Mouse (Mus musculus) E14TG2a.4 (cell line): ENCODE measurements around the gene Stk40.

Source experiments
- CTCF ChIP-seq: conservative IDR thresholded peaks from 2 replicates; pipeline ENCODE4 v1.5.1; 2014; ENCODE audit warnings: low read length
- NANOG ChIP-seq: IDR thresholded peaks from 2 replicates; pipeline ENCODE4 v1.6.1; 2014; ENCODE audit warnings: borderline replicate concordance, low read length, mixed read lengths
- POU5F1 ChIP-seq: IDR thresholded peaks from 2 replicates; pipeline ENCODE4 v1.6.1; 2014; ENCODE audit warnings: low read length, borderline replicate concordance

DNA sequence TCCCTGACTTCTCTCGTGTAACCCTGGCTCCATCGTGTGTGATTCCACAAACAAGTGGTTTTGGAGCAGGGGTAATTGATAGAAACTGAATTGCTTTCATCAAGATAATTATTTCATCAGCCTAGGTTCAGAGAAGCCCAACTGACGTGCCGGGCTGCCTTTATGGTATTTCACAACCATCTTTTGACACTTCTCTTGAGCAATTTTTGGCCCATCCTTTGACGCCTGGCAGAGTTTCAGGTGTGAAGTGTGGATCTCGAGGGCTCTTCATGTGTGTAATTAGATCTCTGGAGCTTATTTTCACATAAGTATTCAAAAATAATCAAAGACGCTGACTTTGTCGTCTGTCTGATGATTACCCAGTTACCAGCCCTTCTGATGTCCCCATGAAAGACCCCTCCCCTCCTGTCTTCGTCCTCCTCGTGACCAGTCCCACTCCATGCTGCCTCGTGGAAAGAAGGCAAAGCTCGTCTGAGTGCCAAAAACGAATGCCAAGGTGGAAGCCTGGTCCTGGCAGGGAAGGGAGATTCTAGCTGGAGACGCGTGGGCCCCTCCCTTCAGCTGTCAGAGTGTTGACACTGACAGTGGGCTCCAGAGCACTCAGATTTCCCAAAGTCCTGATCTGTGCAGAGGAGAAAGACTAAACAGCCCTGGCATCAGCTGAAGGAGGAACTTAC lies 36.2 kb upstream of the Stk40 start:
- TF ChIP-seq CTCF, result no peak
- no peak for TF ChIP-seq POU5F1
- no peak for TF ChIP-seq NANOG
